Mouse (Mus musculus) heart, embryonic 13.5 days (tissue): ENCODE measurements around the gene Mdm2. TPM values are rescaled to one million over a fixed set of nuclear protein-coding genes. Genes with fewer than 3 reads are reported as not detected.
"Not testable (repeated sequence)": the region's sequence is repeated elsewhere in the genome, so short reads cannot be mapped to it uniquely, and the experiment has no call there.

Experiments
- ATAC-seq: fragments of 200-750 bp; cut with Nextera tagmentation; 2 replicates; pipeline ENCODE4 v1.8.0; 2017; ENCODE audit warnings: moderate TSS enrichment; ENCODE audit not compliant: insufficient number of reproducible peaks, low FRiP score, low TSS enrichment; ENCODE audit errors: extremely low read depth
- H3K27ac ChIP-seq: fragments of 300-500 bp; sonication (generic); replicated peaks from 2 replicates; pipeline ENCODE4 v1.5.1; 2015; ENCODE audit warnings: moderate library complexity, mild to moderate bottlenecking, inconsistent platforms
- H3K27me3 ChIP-seq: fragments of 300-500 bp; sonication (generic); replicated peaks from 2 replicates; pipeline ENCODE4 v1.6.1; 2015; ENCODE audit warnings: mild to moderate bottlenecking, inconsistent platforms
- H3K36me3 ChIP-seq: fragments of 300-500 bp; sonication (generic); 2 replicates; pipeline ENCODE4 v1.6.1; 2015; ENCODE audit warnings: mild to moderate bottlenecking, inconsistent platforms
- H3K4me1 ChIP-seq: fragments of 300-500 bp; sonication (generic); 2 replicates; pipeline ENCODE4 v1.6.1; 2015; ENCODE audit warnings: inconsistent platforms
- H3K4me2 ChIP-seq: fragments of 300-500 bp; sonication (generic); 2 replicates; pipeline ENCODE4 v1.6.1; 2015; ENCODE audit warnings: inconsistent platforms, mild to moderate bottlenecking, moderate library complexity
- H3K4me3 ChIP-seq: fragments of 300-500 bp; sonication (generic); 2 replicates; pipeline ENCODE4 v1.5.1; 2015; ENCODE audit warnings: moderate library complexity, mild to moderate bottlenecking, inconsistent platforms
- H3K9ac ChIP-seq: fragments of 300-500 bp; sonication (generic); 2 replicates; pipeline ENCODE4 v1.6.1; 2015; ENCODE audit warnings: inconsistent platforms, mild to moderate bottlenecking, moderate library complexity
- H3K9me3 ChIP-seq: fragments of 300-500 bp; sonication (generic); 2 replicates; pipeline ENCODE4 v1.6.1; 2016; ENCODE audit warnings: inconsistent platforms
- WGBS: fragments of 180-500 bp; shearing (Covaris S2); methylation state at CpG from one replicate; pipeline ENCODE4 v1.1.7; 2015; ENCODE audit warnings: mixed read lengths; 5-methylcytosine and 5-hydroxymethylcytosine counted together
- polyA plus RNA-seq: library from polyadenylated mRNA; unstranded; fragments of >200 nt; fragmentation: Nextera tagmentation; extraction: Ambion mirVana; gene quantifications from 2 replicates; pipeline ENCODE4 v1.2.1, GENCODE M21; 2015

Gene Mdm2
- polyA plus RNA-seq, 1 experiment from 2014 or later = 38.7 TPM

- H3K9ac ChIP-seq = peak overlapping the region; percentile 100
- H3K36me3 ChIP-seq = peaks cover 40% of the 10 kb centered on the region
- peak overlapping the region; percentile 83 for H3K4me2 ChIP-seq
- H3K27ac ChIP-seq = peak overlapping the region; percentile 99
- H3K4me1 ChIP-seq = peaks cover 34% of the 10 kb centered on the region
- no peaks in the 10 kb centered on the region for H3K9me3 ChIP-seq
- ATAC-seq = no peak
- H3K27me3 ChIP-seq = no peaks in the 10 kb centered on the region
- H3K4me3 ChIP-seq = peak overlapping the region; percentile 92
- 33% methylated on average over 12 of the region's 12 CpGs for WGBS
These were observed 1.2 kb downstream of the Mdm2 start for GRCm38 (mm10) chr10:117709326-117709830.

GRCm38 (mm10) chr10:117708856-117709255, 1.7 kb downstream of the Mdm2 start:
- Histone ChIP-seq H3K27ac (no peak overlapping the region), H3K4me2 (peak overlapping the region; percentile 83), H3K9ac (peak overlapping the region; percentile 100), H3K9me3 (no peaks in the 10 kb centered on the region), H3K4me3 (peak overlapping the region; percentile 92), H3K27me3 (no peaks in the 10 kb centered on the region), H3K36me3 (peaks cover 45% of the 10 kb centered on the region), H3K4me1 (peaks cover 34% of the 10 kb centered on the region)
- WGBS = 75% methylated on average over 9 of the region's 9 CpGs
- ATAC-seq = no peak

GRCm38 (mm10) chr10:117708376-117708775, 2.2 kb downstream of the Mdm2 start:
- 97% methylated on average over 2 of the region's 2 CpGs for WGBS
- Histone ChIP-seq H3K27me3 (no peaks in the 10 kb centered on the region), H3K36me3 (peaks cover 50% of the 10 kb centered on the region), H3K27ac (no peak overlapping the region), H3K9me3 (no peaks in the 10 kb centered on the region), H3K4me1 (peaks cover 34% of the 10 kb centered on the region), H3K4me3 (peak overlapping the region; percentile 92), H3K9ac (no peak overlapping the region), H3K4me2 (0 out of 2 replicates have a peak overlapping the region, but pooled peaks have one; percentile 83)
- no peak for ATAC-seq

- Histone ChIP-seq H3K9ac (peak overlapping the region; percentile 37; the same call in 1 of the 2 replicates), H3K27me3 (no peaks in the 10 kb centered on the region), H3K9me3 (no peaks in the 10 kb centered on the region), H3K4me2 (no peak overlapping the region), H3K4me3 (no peak overlapping the region), H3K36me3 (peaks cover 61% of the 10 kb centered on the region), H3K4me1 (peaks cover 34% of the 10 kb centered on the region), H3K27ac (no peak overlapping the region)
- no peak for ATAC-seq
- WGBS = 82% methylated on average over 2 of the region's 2 CpGs
These were observed 3.3 kb downstream of the Mdm2 start for GRCm38 (mm10) chr10:117707114-117707838.

- no peak overlapping the region for H3K27ac ChIP-seq
- H3K9ac ChIP-seq = 0 out of 2 replicates have a peak overlapping the region, but pooled peaks have one; percentile 37
These were observed 4.1 kb downstream of the Mdm2 start for GRCm38 (mm10) chr10:117706440-117706839.

GRCm38 (mm10) chr10:117705806-117706205, 4.8 kb downstream of the Mdm2 start:
- Histone ChIP-seq H3K4me3 (no peak overlapping the region), H3K27ac (no peak overlapping the region), H3K9ac (no peak overlapping the region), H3K27me3 (no peaks in the 10 kb centered on the region), H3K36me3 (peaks cover 75% of the 10 kb centered on the region), H3K9me3 (no peaks in the 10 kb centered on the region), H3K4me1 (peaks cover 27% of the 10 kb centered on the region), H3K4me2 (no peak overlapping the region)
- no peak for ATAC-seq

More at GRCm38 (mm10) chr10:117706440-117706839, 4.1 kb downstream of the Mdm2 start:
- Histone ChIP-seq H3K4me3 (no peak overlapping the region), H3K4me1 (peaks cover 32% of the 10 kb centered on the region), H3K4me2 (no peak overlapping the region), H3K36me3 (peaks cover 69% of the 10 kb centered on the region), H3K9me3 (no peaks in the 10 kb centered on the region), H3K27me3 (no peaks in the 10 kb centered on the region)
- WGBS = 76% methylated on average over 6 of the region's 6 CpGs
- ATAC-seq = no peak

- ATAC-seq = no peak
- no peaks in the 10 kb centered on the region for H3K27me3 ChIP-seq
- H3K36me3 ChIP-seq = peaks cover 83% of the 10 kb centered on the region
- no peak overlapping the region for H3K27ac ChIP-seq
- H3K4me2 ChIP-seq = no peak overlapping the region
- no peaks in the 10 kb centered on the region for H3K9me3 ChIP-seq
- no peak overlapping the region for H3K4me3 ChIP-seq
- WGBS = 92% methylated on average over 6 of the region's 6 CpGs
- no peak overlapping the region for H3K9ac ChIP-seq
- peaks cover 27% of the 10 kb centered on the region for H3K4me1 ChIP-seq
These were observed 5.6 kb downstream of the Mdm2 start for GRCm38 (mm10) chr10:117704964-117705335.

- H3K4me3 ChIP-seq, H3K27ac ChIP-seq, H3K27me3 ChIP-seq, H3K9me3 ChIP-seq, ATAC-seq, H3K4me2 ChIP-seq, H3K9ac ChIP-seq: not testable (repeated sequence)
- 93% methylated on average over 6 of the region's 6 CpGs for WGBS
- Histone ChIP-seq H3K36me3 (peaks cover 88% of the 10 kb centered on the region), H3K4me1 (peaks cover 26% of the 10 kb centered on the region)
These were observed 6.1 kb downstream of the Mdm2 start for GRCm38 (mm10) chr10:117704314-117704963.

GRCm38 (mm10) chr10:117703506-117703905, 7.1 kb downstream of the Mdm2 start:
- ATAC-seq = no peak
- peaks cover 93% of the 10 kb centered on the region for H3K36me3 ChIP-seq
- 92% methylated on average over 3 of the region's 3 CpGs for WGBS

GRCm38 (mm10) chr10:117702024-117702833, 8.3 kb downstream of the Mdm2 start:
- Histone ChIP-seq H3K9me3 (no peaks in the 10 kb centered on the region), H3K4me1 (peaks cover 11% of the 10 kb centered on the region), H3K9ac (no peak overlapping the region), H3K27ac (no peak overlapping the region), H3K4me2 (no peak overlapping the region), H3K27me3 (no peaks in the 10 kb centered on the region), H3K4me3 (no peak overlapping the region), H3K36me3 (peaks cover 96% of the 10 kb centered on the region)
- no peak for ATAC-seq
- WGBS = 93% methylated on average over 6 of the region's 6 CpGs

More at GRCm38 (mm10) chr10:117703506-117703905, 7.1 kb downstream of the Mdm2 start:
- no peak overlapping the region for H3K4me3 ChIP-seq
- no peak overlapping the region for H3K9ac ChIP-seq
- H3K9me3 ChIP-seq = no peaks in the 10 kb centered on the region
- H3K27ac ChIP-seq = no peak overlapping the region
- peaks cover 17% of the 10 kb centered on the region for H3K4me1 ChIP-seq
- H3K4me2 ChIP-seq = no peak overlapping the region
- no peaks in the 10 kb centered on the region for H3K27me3 ChIP-seq
